Mouse (Mus musculus) embryo, embryonic 10 days (tissue): ENCODE measurements around the gene Zdhhc25.

ENCODE experiments used
- DNase-seq: peaks from one replicate; pipeline ENCODE4 v3.0.0-alpha.2; 2015; ENCODE audit warnings: low spot score

The Zdhhc25 gene

GRCm38 (mm10) chr15:88628801-88629356 is 28.8 kb downstream of the Zdhhc25 start:
- no peak for DNase-seq

- DNase-seq = no peak
Measured at GRCm38 (mm10) chr15:88635205-88635604, 35.1 kb downstream of the Zdhhc25 start.

GRCm38 (mm10) chr15:88651019-88651418 is 50.9 kb downstream of the Zdhhc25 start:
- DNase-seq = peak; percentile 83
